Comparison of ENCODE assay signal across 19 mouse cellular contexts in the genomic region with DNA sequence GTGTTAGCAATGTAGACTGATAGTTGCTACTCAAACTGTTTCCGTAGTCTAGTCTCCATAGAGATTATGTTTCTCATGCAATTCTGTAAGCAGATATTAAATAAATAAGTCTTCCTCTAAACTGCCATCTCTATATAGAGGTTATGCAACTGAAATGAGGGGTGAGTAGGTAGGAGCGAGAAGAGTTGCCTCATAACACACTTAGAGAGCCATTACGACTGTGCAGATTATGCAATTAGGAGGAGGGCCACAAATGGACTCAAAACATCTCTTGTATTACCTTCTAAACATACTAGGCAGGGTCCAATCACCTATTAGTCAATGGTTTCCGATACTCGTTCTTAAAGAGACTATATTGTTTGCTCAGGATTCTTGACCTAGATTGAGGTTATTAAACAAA. TPM values are rescaled to one million over a fixed set of nuclear protein-coding genes. Genes with fewer than 3 reads are reported as not detected.
DNase-seq lines count a peak whose midpoint lies in the region; ATAC-seq lines count a peak whose summit lies in the region.
"Had no signal": no experiment of that assay in that cellular context is flagged by ENCODE, and none has a peak within 500 bp of the region (broad histone marks: within the 10 kb centered on the region; RNA-seq: fewer than 3 reads in every experiment).

No protein-coding gene starts in this region.

- ATAC-seq in megakaryocyte, adult 5-6 weeks (ENCODE audit: poor library complexity, severe bottlenecking), result peak; percentile 51
- ATAC-seq: inflammation-experienced regulatory T-cells, adult 6 months had no signal

- peak; percentile 39 to 81 for DNase-seq in lung, adult 18-20 months
- DNase-seq in lung, postnatal 4 days, result no peak
- DNase-seq in Muller cell, postnatal 12 days (ENCODE audit: inconsistent ontology term), result peak; percentile 40
- DNase-seq in embryonic facial prominence, embryonic 10.5 days (ENCODE audit: low spot score), result peak; percentile 3
- DNase-seq in kidney, adult 11 months, result no peak
- no peak for DNase-seq in left cerebral cortex, postnatal 4 days
- DNase-seq: adrenal gland, postnatal 14 days; embryo, embryonic 11 days; gastrocnemius, postnatal 14 days; kidney, postnatal 36 days; midbrain, embryonic 14.5 days; thymus, adult 18-20 months; thymus, postnatal 36 days had no signal

- 82% methylated on average over 5 of the region's 5 CpGs for WGBS in embryonic facial prominence, embryonic 10.5 days

- no peak overlapping the region for H3K4me3 ChIP-seq in embryonic facial prominence, embryonic 10.5 days
- H3K4me3 ChIP-seq: forebrain, embryonic 13.5 days; hindbrain, embryonic 12.5 days; megakaryocyte, embryonic 14.5 days; neural tube, embryonic 13.5 days had no signal

- H3K27me3 ChIP-seq in embryonic facial prominence, embryonic 10.5 days (replicated peaks; ENCODE audit: low read depth, poor library complexity, severe bottlenecking), result no peaks in the 10 kb centered on the region
- H3K27me3 ChIP-seq: forebrain, embryonic 13.5 days; hindbrain, embryonic 12.5 days; megakaryocyte, embryonic 14.5 days; neural tube, embryonic 13.5 days had no signal

- intact Hi-C loops in left cerebral cortex, postnatal 4 days (cut with DNase I), result no loop called here

- no peak overlapping the region for H3K27ac ChIP-seq in embryonic facial prominence, embryonic 10.5 days (replicated peaks)
- H3K27ac ChIP-seq: forebrain, embryonic 13.5 days; hindbrain, embryonic 12.5 days; neural tube, embryonic 13.5 days had no signal

- no peaks in the 10 kb centered on the region for H3K36me3 ChIP-seq in embryonic facial prominence, embryonic 10.5 days (replicated peaks)
- H3K36me3 ChIP-seq: hindbrain, embryonic 12.5 days; neural tube, embryonic 13.5 days had no signal

- peaks cover 3% of the 10 kb centered on the region; the same call in 1 of the 2 replicates for H3K4me1 ChIP-seq in embryonic facial prominence, embryonic 10.5 days
- H3K4me1 ChIP-seq: hindbrain, embryonic 12.5 days had no signal

- no peaks in the 10 kb centered on the region for H3K9me3 ChIP-seq in embryonic facial prominence, embryonic 10.5 days
- H3K9me3 ChIP-seq: forebrain, embryonic 13.5 days; hindbrain, embryonic 12.5 days; megakaryocyte, embryonic 14.5 days; neural tube, embryonic 13.5 days had no signal

RNA-seq across cellular contexts. Expression of a gene that starts 23.5 kb away (rescaled TPM):
- 9.2 and 9.7 TPM in 2 replicates for polyA plus RNA-seq in embryonic facial prominence, embryonic 10.5 days (2016; fragmentation: Nextera tagmentation; extraction: Ambion mirVana)
- total RNA-seq in megakaryocyte, adult 5-6 weeks (2015), result 51.1 and 58.8 TPM in 2 replicates
- total RNA-seq in megakaryocyte, adult 5-6 weeks (2017), result 34.1 and 35.9 TPM in 2 replicates
- 100 to 1,000 TPM; 163 to 172 TPM for total RNA-seq in left cerebral cortex, postnatal 4 days (2021)

Comparison
In these comparisons a context has a peak if more than half of its experiments do, and no peak if none do; other contexts are left out.
1. DNase-seq: peak in lung, adult 18-20 months (2 of 2), Muller cell, postnatal 12 days (single experiment) and embryonic facial prominence, embryonic 10.5 days (single experiment); none in lung, postnatal 4 days (0 of 2), kidney, adult 11 months (single experiment) and left cerebral cortex, postnatal 4 days (single experiment).